Mouse (Mus musculus) hindbrain, embryonic 10.5 days (tissue): Measurements from ENCODE around the gene Wdsub1. TPM values are rescaled to one million over a fixed set of nuclear protein-coding genes. Genes with fewer than 3 reads are reported as not detected.
A peak's percentile ranks its signal among the peaks of the same experiment; 100 is the strongest.

ENCODE experiments used
- DNase-seq: peaks from one replicate; pipeline ENCODE4 v3.0.0-alpha.2; 2017; ENCODE audit warnings: low spot score
- H3K27ac ChIP-seq: fragments of 300-500 bp; sonication (generic); 2 replicates; pipeline ENCODE4 v1.5.1; 2016; ENCODE audit warnings: mild to moderate bottlenecking, moderate library complexity
- H3K27me3 ChIP-seq: fragments of 300-500 bp; sonication (generic); 2 replicates; pipeline ENCODE4 v1.6.1; 2016; ENCODE audit warnings: mild to moderate bottlenecking; ENCODE audit not compliant: poor library complexity, insufficient read depth, severe bottlenecking
- H3K36me3 ChIP-seq: fragments of 300-500 bp; sonication (generic); 2 replicates; pipeline ENCODE4 v1.6.1; 2016; ENCODE audit warnings: mild to moderate bottlenecking, moderate library complexity
- H3K4me1 ChIP-seq: fragments of 300-500 bp; sonication (generic); replicated peaks from 2 replicates; pipeline ENCODE4 v1.6.1; 2016; ENCODE audit warnings: mild to moderate bottlenecking
- H3K4me3 ChIP-seq: fragments of 300-500 bp; sonication (generic); 2 replicates; pipeline ENCODE4 v1.5.1; 2016; ENCODE audit warnings: mild to moderate bottlenecking, moderate library complexity
- H3K9me3 ChIP-seq: fragments of 300-500 bp; sonication (generic); 2 replicates; pipeline ENCODE4 v1.6.1; 2016; ENCODE audit warnings: mild to moderate bottlenecking, moderate library complexity
- WGBS: fragments of 180-500 bp; shearing (Covaris S2); methylation state at CpG from one replicate; pipeline ENCODE4 v1.1.7; 2016; 5-methylcytosine and 5-hydroxymethylcytosine counted together
- polyA plus RNA-seq: library from polyadenylated mRNA; unstranded; fragments of >200 nt; fragmentation: Nextera tagmentation; extraction: Ambion mirVana; gene quantifications from 2 replicates; pipeline ENCODE4 v1.2.1, GENCODE M21; 2016

The Wdsub1 gene
- polyA plus RNA-seq, 1 experiment from 2014 or later = 17.4 TPM

DNA sequence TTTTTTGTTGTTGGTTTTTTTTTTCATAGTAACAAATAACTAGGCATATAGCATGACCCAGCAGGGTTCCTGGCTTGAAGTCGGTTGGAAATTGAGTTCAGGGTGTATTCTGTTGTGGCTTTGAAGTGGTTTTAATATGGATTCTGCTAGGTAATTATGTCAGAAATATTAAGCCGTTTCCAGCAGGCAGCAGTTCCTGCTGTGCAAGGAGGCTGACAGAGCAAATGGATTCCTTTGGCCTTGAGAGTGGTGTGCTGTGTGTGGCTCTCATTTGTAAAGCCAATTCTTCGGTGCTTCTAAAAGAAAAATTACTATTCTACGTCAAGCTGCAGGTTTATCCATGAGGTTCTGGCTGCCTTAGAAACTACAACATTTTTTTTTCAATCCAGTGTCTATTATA is 42.2 kb downstream of the Wdsub1 start:
- Histone ChIP-seq H3K4me3 (no peak overlapping the region), H3K4me1 (peaks cover 24% of the 10 kb centered on the region), H3K9me3 (peaks cover 6% of the 10 kb centered on the region; the same call in 1 of the 2 replicates), H3K36me3 (peaks cover 49% of the 10 kb centered on the region), H3K27ac (no peak overlapping the region), H3K27me3 (no peaks in the 10 kb centered on the region)
- 66% methylated on average over 4 of the region's 4 CpGs for WGBS
- no peak for DNase-seq

GRCm38 (mm10) chr2:59839755-59840154 is 42.6 kb downstream of the Wdsub1 start:
- peaks cover 51% of the 10 kb centered on the region for H3K36me3 ChIP-seq
- H3K27ac ChIP-seq = no peak overlapping the region
- H3K9me3 ChIP-seq = peaks cover 6% of the 10 kb centered on the region; the same call in 1 of the 2 replicates
- WGBS = 89% methylated on average over 2 of the region's 2 CpGs
- H3K4me1 ChIP-seq = peaks cover 24% of the 10 kb centered on the region
- no peak overlapping the region for H3K4me3 ChIP-seq
- no peaks in the 10 kb centered on the region for H3K27me3 ChIP-seq
- no peak for DNase-seq

- Histone ChIP-seq H3K4me1 (peaks cover 24% of the 10 kb centered on the region), H3K27ac (no peak overlapping the region)
Observed at GRCm38 (mm10) chr2:59838825-59839224, 43.6 kb downstream of the Wdsub1 start.

GRCm38 (mm10) chr2:59831831-59832230 is 50.6 kb downstream of the Wdsub1 start:
- H3K9me3 ChIP-seq = no peaks in the 10 kb centered on the region
- peaks cover 19% of the 10 kb centered on the region for H3K36me3 ChIP-seq
- H3K4me3 ChIP-seq = no peak overlapping the region
- 87% methylated on average over 7 of the region's 7 CpGs for WGBS
- DNase-seq = no peak
- no peak overlapping the region for H3K27ac ChIP-seq
- no peaks in the 10 kb centered on the region for H3K27me3 ChIP-seq
- H3K4me1 ChIP-seq = peaks cover 45% of the 10 kb centered on the region

More at GRCm38 (mm10) chr2:59838825-59839224, 43.6 kb downstream of the Wdsub1 start:
- 88% methylated on average over 8 of the region's 8 CpGs for WGBS
- peaks cover 6% of the 10 kb centered on the region; the same call in 1 of the 2 replicates for H3K9me3 ChIP-seq
- H3K36me3 ChIP-seq = peaks cover 49% of the 10 kb centered on the region
- no peaks in the 10 kb centered on the region for H3K27me3 ChIP-seq
- no peak overlapping the region for H3K4me3 ChIP-seq
- DNase-seq = no peak

DNA sequence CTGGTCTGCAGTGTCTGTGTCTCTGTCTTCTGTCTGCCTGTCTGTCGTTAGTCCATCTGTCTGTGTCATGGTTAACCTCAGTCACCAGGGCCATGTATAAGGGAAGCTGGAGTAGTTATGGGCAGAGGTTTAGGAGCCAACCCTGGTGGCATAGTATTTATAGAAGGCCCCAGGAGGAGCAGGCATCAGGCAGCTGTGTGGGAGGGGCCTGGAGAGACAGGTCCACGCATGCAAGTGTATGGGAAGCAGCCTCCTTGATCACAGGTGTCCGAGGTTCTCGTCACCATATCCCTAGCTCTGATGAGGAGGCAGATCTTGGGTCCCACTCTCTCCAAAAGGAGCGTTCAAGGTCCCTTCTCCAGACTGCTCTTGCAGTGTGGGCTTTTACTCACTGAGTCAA is 51.5 kb downstream of the Wdsub1 start:
- no peak for DNase-seq
- Histone ChIP-seq H3K36me3 (peaks cover 10% of the 10 kb centered on the region), H3K4me3 (no peak overlapping the region), H3K4me1 (peaks cover 45% of the 10 kb centered on the region), H3K27ac (peak overlapping the region; percentile 81), H3K9me3 (no peaks in the 10 kb centered on the region), H3K27me3 (no peaks in the 10 kb centered on the region)
- WGBS = 82% methylated on average over 5 of the region's 5 CpGs

DNA sequence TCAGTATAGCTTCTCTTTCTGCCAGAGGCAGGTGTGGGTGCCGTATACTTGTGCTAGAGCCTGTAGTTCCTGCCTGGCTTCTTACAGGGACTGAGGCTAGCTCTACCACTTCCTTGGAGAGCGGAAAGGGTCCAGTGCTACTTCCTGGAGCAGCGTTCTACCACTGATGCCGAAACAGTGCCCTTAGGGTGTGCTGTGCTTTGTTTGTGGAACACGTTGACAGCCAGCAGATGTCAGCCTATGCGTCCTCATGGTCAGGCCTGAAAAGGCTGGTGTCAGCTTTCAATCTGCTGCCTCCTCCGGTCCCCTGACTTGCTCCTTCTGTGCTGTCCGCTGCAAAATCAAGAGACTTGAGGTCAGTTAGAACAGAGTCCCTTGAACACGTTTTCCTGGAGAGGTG is 52.2 kb downstream of the Wdsub1 start:
- DNase-seq = peak; percentile 70
- peaks cover 2% of the 10 kb centered on the region for H3K36me3 ChIP-seq
- no peaks in the 10 kb centered on the region for H3K9me3 ChIP-seq
- WGBS = 17% methylated on average over 9 of the region's 9 CpGs
- peaks cover 46% of the 10 kb centered on the region for H3K4me1 ChIP-seq
- H3K27me3 ChIP-seq = no peaks in the 10 kb centered on the region
- peak overlapping the region; percentile 81 for H3K27ac ChIP-seq
- no peak overlapping the region for H3K4me3 ChIP-seq

GRCm38 (mm10) chr2:59829718-59830117 is 52.7 kb downstream of the Wdsub1 start:
- Histone ChIP-seq H3K27ac (peak overlapping the region; percentile 81), H3K4me3 (no peak overlapping the region), H3K27me3 (no peaks in the 10 kb centered on the region), H3K36me3 (no peaks in the 10 kb centered on the region; the same call in 1 of the 2 replicates), H3K9me3 (no peaks in the 10 kb centered on the region), H3K4me1 (peaks cover 50% of the 10 kb centered on the region)
- DNase-seq = no peak
- 82% methylated on average over 7 of the region's 7 CpGs for WGBS

DNA sequence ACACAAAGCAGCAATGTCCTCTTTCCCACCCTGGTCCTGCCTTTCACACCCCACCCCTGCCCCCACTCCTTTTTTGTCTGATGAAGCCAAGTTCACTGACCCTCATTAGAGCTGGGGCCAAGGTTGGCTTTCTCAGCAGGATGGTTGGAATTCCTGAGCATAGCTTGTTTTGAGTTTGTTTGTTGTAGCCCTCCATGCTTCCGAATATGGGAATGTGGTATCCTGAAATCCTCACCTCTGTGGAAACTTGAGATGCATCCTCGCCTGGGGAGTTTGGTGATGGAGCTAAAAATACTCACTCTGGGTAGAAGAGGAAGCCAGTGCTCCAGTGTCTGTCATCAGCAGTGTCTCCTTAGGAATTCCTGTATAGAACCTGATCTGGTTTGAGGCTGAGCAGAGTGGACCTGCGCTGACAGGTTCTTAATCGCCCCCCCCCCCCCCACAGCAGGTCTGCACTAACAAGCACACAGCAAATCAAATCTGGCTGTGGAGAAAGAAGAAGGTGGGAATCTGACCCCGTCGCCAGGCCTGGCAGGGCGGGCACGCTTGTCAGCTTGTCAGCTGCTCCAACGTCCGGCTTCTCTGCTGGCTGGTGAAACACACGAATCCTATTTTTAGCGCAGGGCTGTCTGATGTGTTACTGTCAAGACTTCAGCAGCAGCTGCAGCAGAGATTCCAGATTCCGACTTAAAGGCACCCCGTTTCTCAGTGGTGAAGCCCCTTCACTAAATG is 53.4 kb downstream of the Wdsub1 start:
- H3K4me1 ChIP-seq = peaks cover 54% of the 10 kb centered on the region
- H3K27me3 ChIP-seq = no peaks in the 10 kb centered on the region
- peak overlapping the region; percentile 81 for H3K27ac ChIP-seq
- 32% methylated on average over 14 of the region's 14 CpGs for WGBS
- no peak overlapping the region for H3K4me3 ChIP-seq
- H3K36me3 ChIP-seq = peaks cover 6% of the 10 kb centered on the region
- H3K9me3 ChIP-seq = no peaks in the 10 kb centered on the region
- peak; percentile 75 for DNase-seq

- no peak overlapping the region for H3K4me3 ChIP-seq
- H3K36me3 ChIP-seq = peaks cover 7% of the 10 kb centered on the region; the same call in 1 of the 2 replicates
- no peaks in the 10 kb centered on the region for H3K27me3 ChIP-seq
- DNase-seq = no peak
- H3K4me1 ChIP-seq = peaks cover 54% of the 10 kb centered on the region
- no peaks in the 10 kb centered on the region for H3K9me3 ChIP-seq
- H3K27ac ChIP-seq = peak overlapping the region; percentile 81
- 79% methylated on average over 11 of the region's 11 CpGs for WGBS
Observed at GRCm38 (mm10) chr2:59828103-59828655, 54.2 kb downstream of the Wdsub1 start.

DNA sequence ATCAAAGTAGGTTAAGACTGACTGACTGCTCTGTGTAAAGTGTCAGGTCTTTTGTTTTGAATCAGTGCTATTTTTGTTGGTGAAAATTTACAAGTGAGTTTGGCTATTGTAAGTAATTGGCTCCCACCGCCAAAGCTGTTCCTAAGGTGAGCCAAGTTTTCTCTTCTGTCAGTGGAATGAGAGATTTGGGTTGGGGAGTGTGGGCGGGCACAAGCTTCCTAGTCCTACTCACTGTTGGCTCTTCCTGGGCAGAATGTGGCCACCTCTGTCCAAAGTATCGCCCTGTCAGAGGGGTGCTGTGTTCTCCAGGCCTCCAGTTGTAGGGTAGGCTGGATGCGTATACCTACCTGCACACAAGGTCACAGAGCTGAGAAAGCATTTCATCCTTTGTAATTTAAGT is 57.0 kb downstream of the Wdsub1 start:
- peaks cover 43% of the 10 kb centered on the region for H3K4me1 ChIP-seq
- no peak overlapping the region for H3K27ac ChIP-seq
- peaks cover 13% of the 10 kb centered on the region for H3K36me3 ChIP-seq
- no peak for DNase-seq
- H3K9me3 ChIP-seq = no peaks in the 10 kb centered on the region
- H3K27me3 ChIP-seq = no peaks in the 10 kb centered on the region
- no peak overlapping the region for H3K4me3 ChIP-seq
- WGBS = 84% methylated on average over 4 of the region's 4 CpGs

DNA sequence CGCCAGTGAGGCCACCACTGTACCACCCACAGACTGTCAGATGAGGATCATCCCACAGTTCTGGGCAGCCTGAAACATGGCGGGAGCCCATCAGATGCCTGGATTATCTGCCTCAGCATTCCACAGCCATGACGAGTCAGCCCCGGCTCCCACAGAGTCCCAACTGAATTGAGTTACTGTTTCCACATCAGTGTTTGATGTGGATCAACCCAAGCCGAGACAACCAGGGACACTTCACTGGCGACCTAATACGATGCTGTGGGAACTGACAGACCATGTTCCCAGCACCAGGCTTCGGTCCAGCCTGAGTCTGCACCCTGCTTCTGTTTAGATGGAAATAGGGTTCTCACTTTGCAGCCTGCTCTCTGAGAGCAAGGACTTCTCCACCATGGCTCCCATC is 58.1 kb downstream of the Wdsub1 start:
- Histone ChIP-seq H3K9me3 (no peaks in the 10 kb centered on the region), H3K36me3 (peaks cover 19% of the 10 kb centered on the region), H3K4me1 (peaks cover 32% of the 10 kb centered on the region), H3K4me3 (no peak overlapping the region), H3K27ac (0 out of 2 replicates have a peak overlapping the region, but pooled peaks have one; percentile 1), H3K27me3 (no peaks in the 10 kb centered on the region)
- WGBS = 82% methylated on average over 8 of the region's 8 CpGs
- DNase-seq = no peak

- H3K27ac ChIP-seq = no peak overlapping the region
- peaks cover 31% of the 10 kb centered on the region for H3K36me3 ChIP-seq
- WGBS = 95% methylated on average over 2 of the region's 2 CpGs
- H3K4me1 ChIP-seq = peaks cover 8% of the 10 kb centered on the region; the same call in 1 of the 2 replicates
- no peaks in the 10 kb centered on the region for H3K9me3 ChIP-seq
- DNase-seq = no peak
- H3K4me3 ChIP-seq = no peak overlapping the region
- H3K27me3 ChIP-seq = no peaks in the 10 kb centered on the region
Observed at GRCm38 (mm10) chr2:59821044-59821443, 61.3 kb downstream of the Wdsub1 start.

DNA sequence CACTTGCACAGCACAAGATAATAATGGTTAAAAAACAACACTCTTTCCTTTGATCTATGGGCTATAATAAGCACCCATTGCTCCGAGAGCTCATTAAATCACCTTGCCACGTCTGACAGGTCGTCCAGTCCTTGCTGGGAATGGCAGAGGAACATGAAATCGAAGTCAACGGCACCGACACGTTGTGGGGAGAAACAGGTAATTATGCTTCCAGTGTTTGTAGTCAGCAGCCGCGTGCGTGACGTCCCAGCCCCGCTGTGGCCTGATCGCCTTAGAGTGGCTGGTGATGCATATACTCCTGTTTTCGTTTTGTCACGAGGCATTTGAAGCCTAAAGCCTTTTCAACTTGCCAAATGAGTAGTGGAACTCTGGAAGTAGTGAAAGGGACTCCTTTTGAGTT is 62.3 kb downstream of the Wdsub1 start:
- WGBS = 87% methylated on average over 15 of the region's 15 CpGs
- Histone ChIP-seq H3K36me3 (peaks cover 31% of the 10 kb centered on the region), H3K27ac (no peak overlapping the region), H3K4me1 (peaks cover 7% of the 10 kb centered on the region; the same call in 1 of the 2 replicates), H3K9me3 (no peaks in the 10 kb centered on the region), H3K27me3 (no peaks in the 10 kb centered on the region), H3K4me3 (no peak overlapping the region)
- no peak for DNase-seq
